Mouse (Mus musculus): ENCODE results near the gene Disp2. TPM values are rescaled to one million over a fixed set of nuclear protein-coding genes. Genes with fewer than 3 reads are reported as not detected.
A peak's percentile ranks its signal among the peaks of the same experiment; 100 is the strongest.

Disp2 gene
- polyA plus RNA-seq, 1 experiment from 2014 or later, result 35.8 TPM

DNA sequence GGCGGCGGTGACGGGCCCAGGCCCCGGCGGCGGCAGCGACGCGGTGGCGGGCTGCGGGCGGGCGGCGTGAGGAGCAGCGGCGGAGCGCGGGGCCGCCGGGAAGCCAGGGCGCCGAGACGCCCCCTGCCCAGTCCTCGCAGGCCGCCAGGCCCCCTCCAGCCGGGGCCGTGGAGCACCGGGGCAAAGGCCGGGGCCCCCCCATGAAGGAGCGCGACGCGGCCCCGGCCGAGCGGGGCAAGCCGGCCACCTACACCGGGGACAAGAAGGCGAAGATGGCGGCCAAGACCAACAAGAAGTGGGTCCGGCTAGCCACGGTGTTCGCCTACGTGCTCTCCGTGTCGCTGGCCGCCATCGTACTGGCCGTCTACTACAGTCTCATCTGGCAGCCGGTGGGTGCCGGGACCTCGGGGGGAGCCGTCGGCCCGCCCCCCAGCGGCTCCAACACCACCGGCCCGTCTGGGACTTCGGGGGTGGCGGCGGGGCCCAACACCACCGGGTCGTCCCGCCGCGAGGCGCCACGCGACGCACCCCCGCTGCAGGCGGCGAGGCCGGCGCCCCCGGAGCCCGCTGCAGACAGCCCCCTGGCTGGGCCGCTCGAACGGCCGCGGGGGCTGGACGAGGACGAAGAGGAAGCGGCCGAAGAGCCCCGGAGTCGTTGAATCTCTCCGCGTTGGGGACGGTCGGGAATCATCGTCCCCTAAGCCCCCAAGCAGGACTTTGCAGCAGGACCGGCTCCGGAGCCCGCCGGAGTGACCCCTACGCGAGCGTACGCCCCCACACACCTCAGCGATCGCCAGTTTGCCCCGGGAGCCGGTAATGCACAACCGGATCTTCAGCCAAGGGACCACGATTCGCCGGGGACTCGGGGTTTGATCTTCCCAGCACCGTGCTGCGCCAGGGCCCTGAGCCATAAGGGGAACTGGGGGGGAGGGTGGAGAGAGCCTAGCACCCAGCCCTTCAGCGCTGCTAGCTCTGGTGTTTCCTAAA, 33.3 kb upstream of the Disp2 start:
- Histone ChIP-seq H3K4me3 (replicated peaks) (peak overlapping the region; percentile 73), H3K9me3 (no peaks in the 10 kb centered on the region), H3K27ac (peak overlapping the region; percentile 77), H3K27me3 (peaks cover 28% of the 10 kb centered on the region), H3K36me3 (no peaks in the 10 kb centered on the region), H3K9ac (replicated peaks) (peak overlapping the region; percentile 92), H3K4me1 (replicated peaks) (peaks cover 52% of the 10 kb centered on the region), H3K4me2 (replicated peaks) (peak overlapping the region; percentile 83)
- peak; percentile 62 for ATAC-seq
- under 1% methylated on average over 87 of the region's 113 CpGs for WGBS

DNA sequence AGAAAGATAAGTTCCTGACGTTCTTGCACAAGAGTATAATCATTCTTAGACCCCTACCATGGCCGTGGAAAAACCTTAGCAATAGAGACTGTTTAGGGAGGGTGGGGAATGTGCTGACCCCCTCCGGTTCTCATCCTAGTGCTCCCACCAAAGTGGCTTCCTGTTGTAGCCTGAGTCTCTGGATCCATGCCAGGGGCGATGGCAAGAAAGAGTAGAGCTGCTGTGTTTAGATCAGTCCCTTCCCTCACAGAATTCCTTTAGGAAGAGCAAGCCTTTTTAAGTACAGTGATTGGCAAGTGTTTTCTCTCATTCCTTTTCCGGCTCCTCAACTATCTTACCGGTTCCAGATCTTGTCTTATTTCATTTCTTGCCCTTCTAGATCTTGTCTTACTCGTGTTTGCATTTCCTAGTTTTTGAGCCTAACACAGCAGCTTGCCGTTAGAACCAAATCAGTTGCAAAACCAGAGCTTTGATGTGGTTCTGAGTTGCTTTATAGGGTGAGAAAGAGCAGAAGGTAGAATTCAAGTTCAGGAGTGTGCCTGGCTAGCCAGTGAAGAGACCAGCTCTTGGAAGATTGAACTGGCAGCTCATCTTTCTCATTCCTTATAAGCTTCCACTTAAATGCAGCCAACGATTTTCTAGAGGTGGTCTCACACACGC, 32.1 kb upstream of the Disp2 start:
- Histone ChIP-seq H3K27me3 (peaks cover 20% of the 10 kb centered on the region), H3K4me2 (replicated peaks) (peak overlapping the region; percentile 83), H3K9me3 (no peaks in the 10 kb centered on the region), H3K4me1 (replicated peaks) (peaks cover 59% of the 10 kb centered on the region), H3K27ac (no peak overlapping the region), H3K4me3 (replicated peaks) (peak overlapping the region; percentile 73), H3K9ac (replicated peaks) (peak overlapping the region; percentile 92), H3K36me3 (no peaks in the 10 kb centered on the region)
- ATAC-seq, result no peak
- 37% methylated on average over 10 of the region's 10 CpGs for WGBS

DNA sequence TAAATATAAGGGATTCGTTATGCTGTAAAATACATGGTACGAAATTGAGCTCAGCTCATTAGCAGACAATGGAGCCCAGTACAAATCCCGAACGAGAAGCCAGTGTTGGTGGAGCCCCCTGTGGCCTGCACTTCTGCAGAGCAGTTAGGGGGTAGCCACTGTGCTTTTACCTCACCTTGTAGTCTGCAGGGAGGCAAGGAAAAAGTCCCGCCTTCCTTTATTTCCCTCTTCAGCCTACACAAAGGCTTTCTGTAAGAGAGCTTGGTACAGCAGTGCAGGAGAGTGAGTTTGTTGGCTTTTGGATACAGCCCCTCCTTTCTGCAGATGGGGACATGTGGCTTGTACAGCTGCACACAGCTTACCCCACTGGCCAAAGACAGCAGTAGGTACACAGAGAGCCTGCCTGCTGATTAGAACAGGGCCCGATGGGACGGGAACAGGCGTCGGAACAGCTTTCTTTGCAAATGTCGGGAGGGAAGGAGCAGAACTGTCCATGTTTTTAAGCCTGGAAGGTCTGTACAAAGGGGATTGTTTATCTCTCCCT, 30.1 kb upstream of the Disp2 start:
- H3K4me1 ChIP-seq (replicated peaks), result peaks cover 59% of the 10 kb centered on the region
- no peak for ATAC-seq

DNA sequence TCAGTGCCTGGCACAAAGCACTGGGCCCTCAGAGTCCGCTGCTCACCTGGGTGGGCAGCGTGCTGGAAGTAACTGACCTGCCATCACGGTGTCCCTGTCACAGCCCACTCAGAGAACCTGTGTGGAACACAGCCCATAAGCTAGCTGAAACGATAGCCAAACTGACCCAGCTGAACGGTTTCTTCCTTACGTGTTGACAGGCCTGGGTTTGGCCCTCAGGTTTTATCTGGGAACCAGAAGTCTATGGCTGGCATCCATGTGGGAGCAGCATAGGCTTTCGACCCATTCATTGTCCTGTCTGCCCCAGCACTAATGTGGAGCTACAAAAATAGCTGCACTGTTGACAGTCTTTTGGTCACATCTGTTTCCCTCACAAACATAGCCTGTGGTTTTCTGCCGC, 29.0 kb upstream of the Disp2 start:
- no peak overlapping the region for H3K4me2 ChIP-seq (replicated peaks)
- ATAC-seq, result no peak
- peaks cover 51% of the 10 kb centered on the region for H3K4me1 ChIP-seq (replicated peaks)
- H3K4me3 ChIP-seq (replicated peaks), result no peak overlapping the region
- no peak overlapping the region for H3K9ac ChIP-seq (replicated peaks)
- H3K27me3 ChIP-seq, result no peaks in the 10 kb centered on the region
- no peaks in the 10 kb centered on the region for H3K36me3 ChIP-seq
- WGBS, result 80% methylated on average over 8 of the region's 8 CpGs
- no peaks in the 10 kb centered on the region for H3K9me3 ChIP-seq
- H3K27ac ChIP-seq, result 0 out of 2 replicates have a peak overlapping the region, but pooled peaks have one; percentile 30

More for the DNA sequence above, 30.1 kb upstream of the Disp2 start:
- Histone ChIP-seq H3K9ac (replicated peaks) (peak overlapping the region; percentile 54; the same call in 1 of the 2 replicates), H3K36me3 (no peaks in the 10 kb centered on the region), H3K27ac (peak overlapping the region; percentile 53), H3K9me3 (no peaks in the 10 kb centered on the region), H3K4me3 (replicated peaks) (0 out of 2 replicates have a peak overlapping the region, but pooled peaks have one; percentile 3), H3K27me3 (peaks cover 5% of the 10 kb centered on the region), H3K4me2 (replicated peaks) (peak overlapping the region; percentile 40)
- WGBS, result 17% methylated on average over 10 of the region's 10 CpGs

DNA sequence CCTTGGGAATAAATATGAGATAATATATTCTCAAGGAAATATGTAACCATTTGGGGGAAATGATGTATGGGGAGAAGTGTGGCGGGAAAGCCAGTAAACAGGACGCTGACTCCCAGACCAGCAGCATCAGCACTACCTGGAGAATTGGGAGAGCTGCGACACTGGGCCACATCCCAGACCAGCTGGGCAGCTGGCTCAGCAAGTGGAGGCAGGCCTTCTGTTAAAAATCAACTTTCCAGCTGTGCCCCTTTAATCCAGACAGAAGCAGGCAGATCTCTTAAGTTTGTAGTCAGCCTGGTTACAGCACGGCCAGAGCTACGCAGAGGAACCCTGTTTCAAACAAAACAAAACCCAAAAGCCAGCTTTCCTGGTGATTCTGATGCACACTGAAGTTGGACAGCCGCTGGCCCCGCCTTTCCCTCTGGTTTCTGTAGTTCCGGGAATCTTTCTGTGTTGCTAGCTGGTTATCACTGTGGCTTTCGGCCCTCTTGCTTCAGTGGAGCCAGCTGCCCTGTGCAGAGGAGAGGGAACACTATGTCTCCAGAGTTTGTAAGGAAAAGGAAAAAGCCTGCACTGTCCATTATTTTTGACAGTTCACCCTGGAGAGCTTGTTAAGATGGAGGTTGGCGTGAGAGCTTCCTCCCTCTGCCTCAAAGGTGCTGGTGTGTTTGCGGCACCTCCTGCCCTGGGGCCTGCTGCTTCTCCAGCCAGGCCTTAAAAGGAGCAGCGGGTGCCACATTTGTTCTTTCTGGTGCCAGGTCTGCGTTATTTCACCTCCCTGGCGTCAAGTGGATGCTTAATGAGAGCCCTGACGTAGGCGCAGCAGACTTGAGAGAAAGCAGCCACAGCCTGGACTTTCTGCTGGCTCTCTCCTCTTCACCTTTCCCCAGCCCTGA, 27.4 kb upstream of the Disp2 start:
- peaks cover 44% of the 10 kb centered on the region for H3K4me1 ChIP-seq (replicated peaks)
- no peak overlapping the region for H3K27ac ChIP-seq
- H3K9me3 ChIP-seq, result no peaks in the 10 kb centered on the region
- no peak overlapping the region for H3K4me2 ChIP-seq (replicated peaks)
- no peaks in the 10 kb centered on the region for H3K36me3 ChIP-seq
- ATAC-seq, result no peak
- WGBS, result 69% methylated on average over 16 of the region's 16 CpGs
- peak overlapping the region; percentile 32; the same call in 1 of the 2 replicates for H3K9ac ChIP-seq (replicated peaks)
- H3K4me3 ChIP-seq (replicated peaks), result no peak overlapping the region
- H3K27me3 ChIP-seq, result no peaks in the 10 kb centered on the region

DNA sequence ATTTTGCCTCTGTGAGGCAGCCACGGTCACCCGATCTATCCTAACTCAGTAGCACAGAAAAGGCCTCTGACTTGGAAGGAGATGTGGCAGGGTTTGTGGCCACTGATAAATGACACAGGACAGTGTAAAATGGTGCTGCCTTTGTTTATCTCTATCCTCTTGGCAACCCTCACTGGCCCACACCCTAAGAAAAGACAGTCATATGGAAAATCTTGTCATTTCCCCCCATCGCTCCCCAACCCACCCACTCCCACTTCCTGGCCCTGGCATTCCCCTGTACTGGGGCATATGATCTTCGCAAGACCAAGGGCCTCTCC, 26.8 kb upstream of the Disp2 start:
- peak overlapping the region; percentile 32; the same call in 1 of the 2 replicates for H3K9ac ChIP-seq (replicated peaks)
- 90% methylated on average over 4 of the region's 4 CpGs for WGBS
- no peaks in the 10 kb centered on the region for H3K27me3 ChIP-seq
- no peak overlapping the region for H3K27ac ChIP-seq
- no peaks in the 10 kb centered on the region for H3K36me3 ChIP-seq
- peaks cover 38% of the 10 kb centered on the region for H3K4me1 ChIP-seq (replicated peaks)
- ATAC-seq, result no peak
- no peak overlapping the region for H3K4me2 ChIP-seq (replicated peaks)
- H3K4me3 ChIP-seq (replicated peaks), result no peak overlapping the region
- no peaks in the 10 kb centered on the region for H3K9me3 ChIP-seq

DNA sequence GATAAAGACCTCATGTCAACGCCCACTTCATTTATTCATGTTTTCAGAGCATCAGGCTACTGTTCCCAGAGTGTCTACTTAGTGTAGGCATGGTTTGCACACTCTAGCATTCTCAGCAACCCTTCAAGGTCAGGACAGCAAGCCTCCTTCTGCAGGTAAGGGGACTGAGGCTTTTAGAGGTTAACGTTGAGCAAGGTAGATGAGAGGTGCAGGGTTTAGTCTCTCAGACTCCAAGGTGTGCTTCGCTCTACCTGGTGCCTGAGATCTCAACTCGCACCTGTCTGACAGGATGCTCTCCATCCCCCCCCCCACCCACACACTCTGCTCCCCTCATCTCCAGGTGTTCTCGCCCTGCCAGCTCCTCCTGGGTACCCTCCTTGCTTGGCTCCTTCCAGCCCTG, 25.4 kb upstream of the Disp2 start:
- Histone ChIP-seq H3K9me3 (no peaks in the 10 kb centered on the region), H3K4me1 (replicated peaks) (peaks cover 24% of the 10 kb centered on the region), H3K9ac (replicated peaks) (no peak overlapping the region), H3K27me3 (peaks cover 6% of the 10 kb centered on the region; the same call in 1 of the 2 replicates), H3K27ac (no peak overlapping the region), H3K36me3 (no peaks in the 10 kb centered on the region), H3K4me2 (replicated peaks) (no peak overlapping the region), H3K4me3 (replicated peaks) (no peak overlapping the region)
- WGBS, result 90% methylated on average over 5 of the region's 5 CpGs
- no peak for ATAC-seq

DNA sequence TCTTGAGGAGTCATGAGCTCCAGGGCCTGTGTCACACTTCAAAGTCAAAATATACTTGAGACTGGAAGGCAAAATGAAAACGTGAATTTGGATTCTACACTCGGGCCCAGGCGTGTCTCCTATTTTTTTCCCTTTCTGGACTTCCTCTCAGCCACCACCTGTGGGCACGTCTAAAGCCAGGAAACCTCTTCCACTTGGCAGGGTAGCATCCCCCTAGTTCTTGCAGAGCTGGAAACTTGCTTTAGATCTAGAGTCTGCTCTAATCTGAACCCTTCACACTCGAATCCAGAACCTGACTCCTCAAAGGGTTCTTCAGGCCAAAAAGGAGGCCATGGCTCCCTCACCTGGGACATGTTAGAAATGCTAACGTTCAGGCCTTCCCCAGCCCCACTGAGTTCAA, 24.1 kb upstream of the Disp2 start:
- 82% methylated on average over 6 of the region's 6 CpGs for WGBS
- H3K9me3 ChIP-seq, result no peaks in the 10 kb centered on the region
- no peak overlapping the region for H3K4me2 ChIP-seq (replicated peaks)
- no peak overlapping the region for H3K9ac ChIP-seq (replicated peaks)
- peaks cover 11% of the 10 kb centered on the region; the same call in 1 of the 2 replicates for H3K27me3 ChIP-seq
- H3K4me3 ChIP-seq (replicated peaks), result no peak overlapping the region
- no peaks in the 10 kb centered on the region for H3K36me3 ChIP-seq
- no peak overlapping the region for H3K27ac ChIP-seq
- ATAC-seq, result no peak
- H3K4me1 ChIP-seq (replicated peaks), result peaks cover 21% of the 10 kb centered on the region

DNA sequence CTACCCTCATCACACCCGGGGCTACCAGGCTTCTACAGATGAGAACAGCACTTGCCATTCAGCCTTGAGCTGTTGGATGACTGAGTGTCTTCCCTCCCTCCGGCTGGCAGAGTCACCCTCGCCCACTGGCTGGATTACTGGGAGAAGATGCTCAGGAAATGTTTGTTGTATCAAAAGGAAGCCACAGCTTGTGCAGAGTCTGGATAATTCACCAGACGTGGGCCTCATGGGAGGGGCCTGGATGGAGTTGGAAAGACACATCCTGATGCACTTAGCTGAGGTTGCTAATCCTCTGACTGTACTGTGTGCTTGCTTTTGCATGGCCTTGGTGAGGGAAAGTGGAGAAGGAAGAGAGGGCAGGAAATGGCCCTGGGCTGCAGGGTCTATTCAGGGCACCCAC, 23.4 kb upstream of the Disp2 start:
- Histone ChIP-seq H3K36me3 (no peaks in the 10 kb centered on the region), H3K9ac (replicated peaks) (no peak overlapping the region), H3K27ac (no peak overlapping the region), H3K4me3 (replicated peaks) (no peak overlapping the region), H3K9me3 (no peaks in the 10 kb centered on the region), H3K4me2 (replicated peaks) (no peak overlapping the region), H3K27me3 (peaks cover 14% of the 10 kb centered on the region; the same call in 1 of the 2 replicates), H3K4me1 (replicated peaks) (peaks cover 26% of the 10 kb centered on the region)
- WGBS, result 82% methylated on average over 4 of the region's 4 CpGs
- ATAC-seq, result no peak

DNA sequence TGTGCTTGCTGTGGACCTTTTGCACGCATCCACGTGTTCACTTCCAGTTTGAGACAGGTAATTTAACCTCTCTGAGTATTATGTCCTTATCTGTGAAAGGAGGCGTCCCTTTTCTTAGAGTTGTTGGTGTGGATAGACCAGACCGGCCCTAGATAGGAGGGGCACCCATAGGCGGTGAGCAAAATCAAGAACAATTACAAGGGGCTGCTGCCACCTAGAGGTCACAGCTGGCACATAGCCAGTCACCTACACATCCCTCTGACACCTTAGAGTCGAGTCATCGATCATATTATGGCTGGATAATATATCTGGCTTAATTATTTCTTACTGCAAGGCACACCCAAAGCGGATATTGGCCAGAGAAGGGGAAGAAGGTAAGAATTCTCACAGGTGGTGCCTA, 19.7 kb upstream of the Disp2 start:
- no peak overlapping the region for H3K4me3 ChIP-seq (replicated peaks)
- no peak overlapping the region for H3K4me2 ChIP-seq (replicated peaks)
- no peak overlapping the region for H3K27ac ChIP-seq
- peaks cover 14% of the 10 kb centered on the region; the same call in 1 of the 2 replicates for H3K27me3 ChIP-seq
- H3K9me3 ChIP-seq, result no peaks in the 10 kb centered on the region
- no peaks in the 10 kb centered on the region for H3K36me3 ChIP-seq
- H3K9ac ChIP-seq (replicated peaks), result no peak overlapping the region
- peaks cover 49% of the 10 kb centered on the region for H3K4me1 ChIP-seq (replicated peaks)
- ATAC-seq, result peak; percentile 46; the same call in 1 of the 2 replicates
- WGBS, result 10% methylated on average over 8 of the region's 8 CpGs

DNA sequence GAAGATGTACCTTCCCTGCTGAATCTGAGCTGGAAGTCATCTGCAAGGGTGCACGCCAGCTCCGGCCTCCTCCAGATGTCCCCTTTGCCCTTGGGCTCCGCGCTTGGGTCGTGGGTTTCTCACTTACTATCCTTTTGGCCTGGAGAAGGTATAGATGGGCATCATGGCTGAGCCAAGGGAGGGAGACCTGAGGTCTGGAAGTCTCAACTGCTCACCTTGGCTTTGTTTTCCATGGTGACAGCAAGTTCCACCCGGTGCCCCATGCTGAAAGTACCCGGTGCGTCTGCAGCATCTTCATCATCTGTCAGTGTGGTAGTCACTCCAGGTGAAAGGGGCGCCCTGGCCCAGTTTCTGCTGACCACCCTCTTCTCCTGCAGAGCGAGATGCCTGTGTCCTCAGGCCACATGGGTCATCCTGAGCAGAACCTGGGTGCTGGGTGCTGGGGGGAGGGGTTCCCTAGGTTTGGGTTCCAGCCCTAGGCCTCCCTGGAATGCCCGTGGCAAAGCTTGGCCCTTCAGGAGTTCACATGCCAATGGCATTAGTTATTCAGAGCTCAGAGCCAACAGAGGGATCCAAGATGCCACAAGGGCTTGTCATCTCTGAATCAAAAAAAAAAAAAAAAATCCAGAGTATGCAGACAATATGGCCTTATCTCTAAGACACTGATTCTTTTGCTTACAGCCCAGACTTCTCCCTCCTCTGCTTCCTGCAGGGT, 19.1 kb upstream of the Disp2 start:
- no peak overlapping the region for H3K4me3 ChIP-seq (replicated peaks)
- peaks cover 49% of the 10 kb centered on the region for H3K4me1 ChIP-seq (replicated peaks)
- no peak for ATAC-seq
- H3K36me3 ChIP-seq, result no peaks in the 10 kb centered on the region
- 0 out of 2 replicates have a peak overlapping the region, but pooled peaks have one; percentile 97 for H3K27ac ChIP-seq
- H3K9ac ChIP-seq (replicated peaks), result peak overlapping the region; percentile 42; the same call in 1 of the 2 replicates
- 85% methylated on average over 11 of the region's 11 CpGs for WGBS
- no peak overlapping the region for H3K4me2 ChIP-seq (replicated peaks)
- peaks cover 14% of the 10 kb centered on the region; the same call in 1 of the 2 replicates for H3K27me3 ChIP-seq
- no peaks in the 10 kb centered on the region for H3K9me3 ChIP-seq
